Mouse (Mus musculus) limb, embryonic 15.5 days (tissue): ENCODE measurements around the gene Sptbn4. TPM values are rescaled to one million over a fixed set of nuclear protein-coding genes. Genes with fewer than 3 reads are reported as not detected.

Experiments used
- ATAC-seq: fragments of 200-750 bp; cut with Nextera tagmentation; 2 replicates; pipeline ENCODE4 v1.8.0; 2017; ENCODE audit warnings: low read depth, moderate TSS enrichment; ENCODE audit not compliant: insufficient number of reproducible peaks, low FRiP score, low TSS enrichment
- H3K27ac ChIP-seq: fragments of 300-500 bp; sonication (generic); 2 replicates; pipeline ENCODE4 v1.5.1; 2015; ENCODE audit warnings: moderate library complexity, mild to moderate bottlenecking, inconsistent platforms
- H3K27me3 ChIP-seq: fragments of 300-500 bp; sonication (generic); 2 replicates; pipeline ENCODE4 v1.6.1; 2015; ENCODE audit warnings: inconsistent platforms
- H3K36me3 ChIP-seq: fragments of 300-500 bp; sonication (generic); 2 replicates; pipeline ENCODE4 v1.6.1; 2015; ENCODE audit warnings: inconsistent platforms
- H3K4me1 ChIP-seq: fragments of 300-500 bp; sonication (generic); 2 replicates; pipeline ENCODE4 v1.6.1; 2015; ENCODE audit warnings: inconsistent platforms
- H3K4me2 ChIP-seq: fragments of 300-500 bp; sonication (generic); 2 replicates; pipeline ENCODE4 v1.6.1; 2015; ENCODE audit warnings: mild to moderate bottlenecking, inconsistent platforms
- H3K4me3 ChIP-seq: fragments of 300-500 bp; sonication (generic); 2 replicates; pipeline ENCODE4 v1.5.1; 2015; ENCODE audit warnings: mild to moderate bottlenecking, inconsistent platforms
- H3K9ac ChIP-seq: fragments of 300-500 bp; sonication (generic); 2 replicates; pipeline ENCODE4 v1.6.1; 2015; ENCODE audit warnings: inconsistent platforms
- H3K9me3 ChIP-seq: fragments of 300-500 bp; sonication (generic); 2 replicates; pipeline ENCODE4 v1.6.1; 2016; ENCODE audit warnings: inconsistent platforms
- WGBS: fragments of 180-500 bp; shearing (Covaris S2); methylation state at CpG from one replicate; pipeline ENCODE4 v1.1.7; 2015; 5-methylcytosine and 5-hydroxymethylcytosine counted together
- polyA plus RNA-seq: library from polyadenylated mRNA; unstranded; fragments of >200 nt; fragmentation: Nextera tagmentation; extraction: Ambion mirVana; gene quantifications from 2 replicates; pipeline ENCODE4 v1.2.1, GENCODE M21; 2015

The Sptbn4 gene
- polyA plus RNA-seq, 1 experiment from 2014 or later, result 0.23 TPM

DNA sequence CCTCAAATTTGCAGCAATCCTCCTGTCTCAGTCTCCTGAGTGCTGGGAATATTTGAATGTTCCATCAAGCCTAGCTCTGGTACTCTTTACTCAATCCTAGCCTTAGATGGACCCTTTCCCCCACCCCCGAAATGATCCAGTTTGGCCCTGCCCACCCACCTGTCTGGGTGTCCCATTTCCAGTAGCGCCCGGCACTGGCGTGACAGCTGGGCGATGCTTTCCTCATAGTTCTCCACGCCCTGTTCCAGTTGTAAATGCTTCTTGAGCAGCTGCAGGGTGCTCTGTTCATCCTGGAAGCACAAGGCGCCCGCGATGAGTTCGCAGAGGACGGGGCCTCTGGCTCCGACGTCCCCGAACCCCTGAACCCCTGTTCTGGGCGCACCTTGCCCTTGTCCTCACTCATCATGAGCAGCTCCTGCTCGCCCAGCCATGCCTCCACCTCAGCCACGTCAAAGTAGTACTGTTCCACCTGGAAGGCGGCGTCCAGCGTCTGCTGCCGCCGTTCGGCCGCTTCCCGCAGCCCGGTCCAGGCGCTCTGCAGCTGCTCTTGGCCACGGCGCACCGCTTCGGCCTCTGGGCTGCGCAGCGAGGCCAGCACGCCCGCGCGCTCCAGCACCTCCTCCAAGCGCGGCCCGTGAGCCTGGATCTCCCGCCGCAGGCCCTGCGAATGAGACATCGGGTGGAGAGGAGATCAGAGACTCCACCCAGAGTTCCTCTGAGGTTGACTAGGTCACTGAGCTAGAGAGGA, 75.6 kb downstream of the Sptbn4 start:
- Histone ChIP-seq H3K4me3 (peak overlapping the region; percentile 21), H3K9me3 (no peaks in the 10 kb centered on the region), H3K4me1 (peaks cover 14% of the 10 kb centered on the region), H3K27ac (peak overlapping the region; percentile 38; the same call in 1 of the 2 replicates), H3K27me3 (peaks cover 96% of the 10 kb centered on the region), H3K36me3 (no peaks in the 10 kb centered on the region), H3K9ac (no peak overlapping the region), H3K4me2 (peak overlapping the region; percentile 36)
- ATAC-seq, result peak; percentile 69
- 5% methylated on average over 44 of the region's 44 CpGs for WGBS

- Histone ChIP-seq H3K27me3 (peaks cover 99% of the 10 kb centered on the region), H3K36me3 (no peaks in the 10 kb centered on the region), H3K4me3 (no peak overlapping the region), H3K9me3 (no peaks in the 10 kb centered on the region), H3K27ac (no peak overlapping the region), H3K4me1 (peaks cover 19% of the 10 kb centered on the region), H3K9ac (no peak overlapping the region), H3K4me2 (no peak overlapping the region)
- WGBS, result 77% methylated on average over 19 of the region's 19 CpGs
- ATAC-seq, result no peak
Observed at GRCm38 (mm10) chr7:27369111-27369510, 78.4 kb downstream of the Sptbn4 start.

DNA sequence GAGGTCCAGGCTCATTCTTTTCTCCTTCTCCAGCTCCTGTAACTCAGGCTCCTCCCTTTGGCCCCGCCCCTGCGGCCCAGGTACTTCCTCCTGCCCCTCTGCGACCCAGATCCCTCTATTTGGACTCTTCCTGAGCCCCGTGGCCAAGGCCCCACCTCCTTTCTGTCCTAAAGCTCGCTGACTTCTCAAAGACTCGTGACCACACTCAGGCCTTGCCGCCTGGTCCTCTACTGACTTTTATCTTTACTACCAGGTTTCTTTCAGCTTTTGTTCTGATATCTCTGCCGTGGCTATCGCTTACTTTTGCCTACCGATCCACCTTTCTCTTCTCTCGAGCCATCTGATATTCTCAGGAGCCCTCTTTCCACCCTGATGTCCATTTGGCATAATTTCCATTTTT, 79.5 kb downstream of the Sptbn4 start:
- no peaks in the 10 kb centered on the region for H3K36me3 ChIP-seq
- peaks cover 99% of the 10 kb centered on the region for H3K27me3 ChIP-seq
- no peaks in the 10 kb centered on the region for H3K9me3 ChIP-seq
- no peak overlapping the region for H3K9ac ChIP-seq
- H3K4me1 ChIP-seq, result peaks cover 23% of the 10 kb centered on the region
- H3K4me2 ChIP-seq, result peak overlapping the region; percentile 29; the same call in 1 of the 2 replicates
- H3K4me3 ChIP-seq, result peak overlapping the region; percentile 18
- 12% methylated on average over 11 of the region's 11 CpGs for WGBS
- ATAC-seq, result no peak
- H3K27ac ChIP-seq, result no peak overlapping the region

- peaks cover 87% of the 10 kb centered on the region for H3K27me3 ChIP-seq
- 32% methylated on average over 21 of the region's 21 CpGs for WGBS
- no peak overlapping the region for H3K27ac ChIP-seq
- H3K9me3 ChIP-seq, result no peaks in the 10 kb centered on the region
- H3K4me2 ChIP-seq, result no peak overlapping the region
- ATAC-seq, result no peak
- no peaks in the 10 kb centered on the region for H3K36me3 ChIP-seq
- H3K9ac ChIP-seq, result no peak overlapping the region
- H3K4me3 ChIP-seq, result no peak overlapping the region
- H3K4me1 ChIP-seq, result peaks cover 21% of the 10 kb centered on the region
Observed at GRCm38 (mm10) chr7:27366082-27366844, 81.2 kb downstream of the Sptbn4 start.

- Histone ChIP-seq H3K4me3 (0 out of 2 replicates have a peak overlapping the region, but pooled peaks have one; percentile 4), H3K4me2 (no peak overlapping the region), H3K36me3 (no peaks in the 10 kb centered on the region), H3K4me1 (peaks cover 24% of the 10 kb centered on the region), H3K9me3 (no peaks in the 10 kb centered on the region), H3K27ac (no peak overlapping the region), H3K9ac (no peak overlapping the region), H3K27me3 (peaks cover 68% of the 10 kb centered on the region)
- ATAC-seq, result no peak
- 3% methylated on average over 29 of the region's 29 CpGs for WGBS
Observed at GRCm38 (mm10) chr7:27364379-27364778, 83.1 kb downstream of the Sptbn4 start.

DNA sequence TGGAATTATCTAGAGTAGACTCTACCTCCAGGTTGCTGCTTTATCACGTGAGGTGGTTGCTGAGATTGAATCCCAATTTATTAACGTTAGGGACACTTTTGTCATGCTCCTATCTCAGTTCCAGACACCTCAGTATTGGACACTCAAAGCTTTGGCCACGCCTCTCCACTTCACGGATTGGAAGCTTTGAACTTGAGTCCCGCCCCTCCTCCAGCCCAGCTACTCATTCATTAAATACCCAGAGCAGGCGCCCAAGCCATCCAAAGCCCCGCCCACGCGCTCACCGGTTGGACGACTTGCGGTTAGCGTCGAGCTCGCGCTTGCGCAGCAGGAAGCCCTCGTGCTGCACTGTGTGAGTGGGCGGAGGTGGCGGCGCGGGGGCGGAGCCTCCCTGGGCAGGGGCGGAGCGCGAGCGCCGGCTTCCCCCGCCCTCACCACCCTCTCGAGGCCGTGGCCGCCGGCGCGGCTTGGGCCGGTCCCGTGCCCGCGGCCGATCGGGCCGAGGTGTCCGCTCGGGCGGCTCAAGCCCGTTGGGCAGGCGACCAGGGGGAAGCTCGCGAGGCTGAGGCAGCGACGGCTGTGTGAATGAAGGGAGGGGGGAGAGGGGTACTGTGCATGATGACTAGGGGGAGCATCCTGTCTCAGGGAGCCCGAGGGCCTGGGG, 86.1 kb downstream of the Sptbn4 start:
- no peaks in the 10 kb centered on the region for H3K9me3 ChIP-seq
- WGBS, result under 1% methylated on average over 51 of the region's 52 CpGs

DNA sequence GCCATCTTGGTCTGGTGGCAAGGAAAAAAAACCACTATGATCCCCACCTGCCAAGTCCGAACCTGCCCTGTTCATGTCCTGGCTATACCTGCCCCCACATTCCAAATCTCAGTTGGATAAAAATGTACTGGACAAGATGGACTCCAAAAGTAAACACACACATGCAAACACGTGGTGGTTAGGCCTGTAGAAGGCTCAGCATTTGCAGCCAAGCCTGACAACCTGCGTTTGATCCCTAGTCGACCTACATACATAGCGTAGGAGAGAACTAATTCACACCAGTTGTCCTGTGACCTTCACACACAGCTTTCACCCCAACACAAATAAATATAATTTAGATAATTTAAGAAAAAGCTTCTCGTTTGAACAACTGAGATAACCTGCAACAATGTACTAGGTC, 86.7 kb downstream of the Sptbn4 start:
- H3K4me3 ChIP-seq, result peak overlapping the region; percentile 52; the same call in 1 of the 2 replicates
- no peaks in the 10 kb centered on the region for H3K36me3 ChIP-seq
- peaks cover 56% of the 10 kb centered on the region for H3K27me3 ChIP-seq
- H3K27ac ChIP-seq, result no peak overlapping the region
- WGBS, result 50% methylated on average over 6 of the region's 6 CpGs
- ATAC-seq, result no peak
- H3K9me3 ChIP-seq, result no peaks in the 10 kb centered on the region
- no peak overlapping the region for H3K9ac ChIP-seq
- peaks cover 31% of the 10 kb centered on the region for H3K4me1 ChIP-seq
- H3K4me2 ChIP-seq, result peak overlapping the region; percentile 90; the same call in 1 of the 2 replicates

More for the DNA sequence above, 86.1 kb downstream of the Sptbn4 start:
- peak; percentile 93 for ATAC-seq
- peak overlapping the region; percentile 52 for H3K4me3 ChIP-seq
- peak overlapping the region; percentile 61 for H3K9ac ChIP-seq
- H3K36me3 ChIP-seq, result no peaks in the 10 kb centered on the region
- peaks cover 61% of the 10 kb centered on the region for H3K27me3 ChIP-seq
- peak overlapping the region; percentile 90 for H3K4me2 ChIP-seq
- no peak overlapping the region for H3K27ac ChIP-seq
- H3K4me1 ChIP-seq, result peaks cover 27% of the 10 kb centered on the region

DNA sequence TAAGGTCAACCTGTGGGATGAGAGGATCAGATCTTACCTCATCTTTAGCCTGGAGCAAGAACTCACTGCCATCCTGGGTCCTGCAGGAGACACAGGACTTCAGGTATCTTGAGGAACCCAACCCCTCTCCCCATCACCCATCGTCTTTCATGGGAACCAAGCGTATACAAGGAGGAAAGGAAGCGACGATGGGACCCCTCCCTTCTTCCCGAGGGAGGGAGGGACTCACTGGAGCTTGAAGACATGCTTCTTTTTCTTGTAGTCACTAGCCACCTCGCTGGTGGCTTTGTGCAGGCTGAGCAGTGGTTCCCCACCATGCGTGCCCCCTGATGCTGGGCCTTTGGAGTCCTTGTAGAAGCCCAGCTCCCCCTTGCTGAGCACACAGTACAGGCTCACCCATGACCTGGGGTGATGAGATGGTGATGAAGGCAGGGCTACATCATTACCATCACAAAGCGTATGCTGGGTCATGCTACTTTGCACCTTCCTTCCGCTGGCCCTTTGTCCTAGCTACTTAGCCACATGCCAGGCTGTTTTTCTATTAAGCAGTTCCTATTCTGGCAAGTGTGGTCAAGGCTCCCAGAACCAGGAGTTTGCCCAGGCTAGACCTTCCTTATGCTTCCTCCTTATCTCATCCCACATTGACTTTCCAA, 87.7 kb downstream of the Sptbn4 start:
- H3K36me3 ChIP-seq, result no peaks in the 10 kb centered on the region
- H3K4me1 ChIP-seq, result peaks cover 35% of the 10 kb centered on the region
- ATAC-seq, result no peak
- no peak overlapping the region for H3K27ac ChIP-seq
- whole genome bisulfite sequencing, result 84% methylated on average over 9 of the region's 9 CpGs
- no peaks in the 10 kb centered on the region for H3K9me3 ChIP-seq
- no peak overlapping the region for H3K4me2 ChIP-seq
- no peak overlapping the region for H3K4me3 ChIP-seq
- H3K27me3 ChIP-seq, result peaks cover 47% of the 10 kb centered on the region
- H3K9ac ChIP-seq, result no peak overlapping the region

GRCm38 (mm10) chr7:27359162-27359561, 88.3 kb downstream of the Sptbn4 start:
- Histone ChIP-seq H3K4me3 (no peak overlapping the region), H3K9ac (no peak overlapping the region), H3K36me3 (no peaks in the 10 kb centered on the region), H3K4me2 (no peak overlapping the region), H3K4me1 (peaks cover 37% of the 10 kb centered on the region), H3K9me3 (no peaks in the 10 kb centered on the region), H3K27me3 (peaks cover 41% of the 10 kb centered on the region), H3K27ac (no peak overlapping the region)
- WGBS, result 67% methylated on average over 2 of the region's 2 CpGs
- no peak for ATAC-seq

DNA sequence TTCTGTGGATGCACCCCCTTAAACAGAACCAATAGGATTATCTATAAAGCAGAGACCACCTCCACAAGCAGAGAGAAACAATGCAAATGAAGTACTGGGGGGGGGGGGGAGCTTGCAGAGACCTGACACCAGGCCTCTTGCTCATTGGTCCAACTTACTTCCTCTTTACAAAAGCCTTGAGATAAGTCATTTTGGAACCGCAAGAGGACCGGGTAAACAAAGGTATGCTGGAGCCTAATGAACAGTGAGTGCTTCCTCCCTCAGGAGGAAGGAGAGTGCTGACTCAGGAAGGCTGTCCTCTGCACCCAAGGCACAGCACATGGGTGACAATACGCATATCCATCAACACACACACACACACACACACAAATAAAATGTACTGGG, 89.9 kb downstream of the Sptbn4 start:
- 21% methylated on average over 3 of the region's 3 CpGs for WGBS
- H3K36me3 ChIP-seq, result peaks cover 2% of the 10 kb centered on the region
- peaks cover 29% of the 10 kb centered on the region for H3K27me3 ChIP-seq
- H3K4me3 ChIP-seq, result no peak overlapping the region
- no peak for ATAC-seq
- H3K27ac ChIP-seq, result no peak overlapping the region
- H3K9me3 ChIP-seq, result no peaks in the 10 kb centered on the region
- H3K4me1 ChIP-seq, result peaks cover 33% of the 10 kb centered on the region
- H3K4me2 ChIP-seq, result no peak overlapping the region
- H3K9ac ChIP-seq, result no peak overlapping the region

DNA sequence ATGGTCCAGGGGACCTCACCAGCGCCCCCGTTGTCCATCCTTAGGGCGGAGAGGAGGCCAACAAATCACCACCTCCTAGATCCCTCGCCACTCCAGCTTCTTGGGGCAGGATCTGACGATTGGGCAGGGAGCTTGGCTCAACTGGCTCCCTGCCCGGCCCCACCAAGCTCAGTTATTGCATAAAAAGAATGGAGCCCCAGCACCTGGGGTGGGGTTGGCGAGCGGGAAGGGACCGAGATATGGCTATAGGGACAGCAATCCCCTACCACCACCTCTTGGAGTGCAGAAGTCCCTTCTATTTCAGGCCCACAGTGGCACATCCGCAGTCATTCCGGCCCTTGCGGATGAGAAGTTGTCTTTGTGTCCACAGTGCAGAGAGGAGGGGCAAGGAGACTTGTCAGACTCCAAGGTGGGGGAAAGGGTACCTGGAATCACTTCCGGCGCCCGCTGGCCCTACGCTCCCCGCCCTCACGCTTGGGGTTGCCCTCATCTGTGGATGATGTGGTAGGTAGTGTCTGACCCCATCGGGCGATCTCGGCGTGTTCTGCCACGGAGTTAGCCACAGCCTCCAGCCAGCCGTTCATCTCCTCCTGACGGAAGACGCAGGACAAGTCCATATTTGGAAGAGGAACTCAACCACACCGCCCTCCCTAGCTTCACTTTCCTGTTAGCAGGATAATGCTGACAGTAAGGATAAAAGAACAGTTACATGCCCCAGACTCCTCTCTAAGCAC, 90.5 kb downstream of the Sptbn4 start, which contains the start of gene Gm20479:
Gene Gm20479, minus strand, starts transcription at position 559 of the 734 bp plus-strand sequence.
- peaks cover 25% of the 10 kb centered on the region for H3K27me3 ChIP-seq
- H3K9ac ChIP-seq, result no peak within 1 kb of the TSS
- peak within 1 kb of the TSS; percentile 62 for H3K4me2 ChIP-seq
- no peaks in the 10 kb centered on the region for H3K9me3 ChIP-seq
- WGBS, result 7% methylated on average over 26 of the region's 27 CpGs
- H3K4me1 ChIP-seq, result peaks cover 33% of the 10 kb centered on the region
- ATAC-seq, result no peak
- H3K36me3 ChIP-seq, result peaks cover 6% of the 10 kb centered on the region
- peak within 1 kb of the TSS; percentile 43 for H3K27ac ChIP-seq
- peak within 1 kb of the TSS; percentile 79 for H3K4me3 ChIP-seq
